Mouse (Mus musculus) erythroblast, embryonic 14.5 days (primary cell): ENCODE measurements around the gene Ano8. TPM values are rescaled to one million over a fixed set of nuclear protein-coding genes. Genes with fewer than 3 reads are reported as not detected.

ENCODE experiments used
- H3K27me3 ChIP-seq: 2 replicates; pipeline ENCODE4 v1.6.1; 2012; ENCODE audit warnings: inconsistent platforms; ENCODE audit not compliant: control insufficient read depth
- H3K36me3 ChIP-seq: 2 replicates; pipeline ENCODE4 v1.6.1; 2012; ENCODE audit warnings: mild to moderate bottlenecking, inconsistent platforms; ENCODE audit not compliant: control insufficient read depth
- H3K4me1 ChIP-seq: 2 replicates; pipeline ENCODE4 v1.6.1; 2012; ENCODE audit warnings: inconsistent platforms; ENCODE audit not compliant: control insufficient read depth
- H3K4me3 ChIP-seq: replicated peaks from 2 replicates; pipeline ENCODE3; 2012; ENCODE audit warnings: moderate library complexity, mild to moderate bottlenecking, inconsistent platforms
- H3K9me3 ChIP-seq: 2 replicates; pipeline ENCODE4 v1.6.1; 2012; ENCODE audit warnings: low read length, inconsistent platforms, mixed read lengths; ENCODE audit not compliant: control insufficient read depth
- GATA1 ChIP-seq: IDR thresholded peaks from 2 replicates; pipeline ENCODE4 v1.6.1; 2012; ENCODE audit warnings: low read length, inconsistent platforms, mixed read lengths
- TAL1 ChIP-seq: IDR thresholded peaks from 3 replicates; pipeline ENCODE4 v1.6.1; 2012; ENCODE audit warnings: low read length, inconsistent platforms, mixed read lengths
- polyA plus RNA-seq: library from polyadenylated mRNA; stranded (reverse); fragments of >175 nt; gene quantifications from 2 replicates; pipeline ENCODE4 v1.2.3, GENCODE M21; 2012

The Ano8 gene
- polyA plus RNA-seq, 1 experiment, result 0.09 TPM

- Histone ChIP-seq H3K4me1 (peaks cover 61% of the 10 kb centered on the region), H3K4me3 (no peak overlapping the region), H3K27me3 (no peaks in the 10 kb centered on the region), H3K36me3 (peaks cover 27% of the 10 kb centered on the region), H3K9me3 (peaks cover 8% of the 10 kb centered on the region)
- TF ChIP-seq TAL1 (no peak), GATA1 (no peak)
Measured at GRCm38 (mm10) chr8:71461152-71461840, 24.5 kb downstream of the Ano8 start.

GRCm38 (mm10) chr8:71460716-71461115 lies 25.0 kb downstream of the Ano8 start:
- H3K27me3 ChIP-seq, result no peaks in the 10 kb centered on the region
- H3K9me3 ChIP-seq, result peaks cover 8% of the 10 kb centered on the region
- H3K4me3 ChIP-seq, result no peak overlapping the region
- TF ChIP-seq GATA1 (no peak), TAL1 (no peak)
- peaks cover 21% of the 10 kb centered on the region for H3K36me3 ChIP-seq
- peaks cover 55% of the 10 kb centered on the region for H3K4me1 ChIP-seq

GRCm38 (mm10) chr8:71457659-71458270 lies 28.0 kb downstream of the Ano8 start:
- Histone ChIP-seq H3K4me1 (peaks cover 31% of the 10 kb centered on the region), H3K4me3 (no peak overlapping the region), H3K9me3 (peaks cover 8% of the 10 kb centered on the region), H3K36me3 (peaks cover 21% of the 10 kb centered on the region), H3K27me3 (no peaks in the 10 kb centered on the region)
- TF ChIP-seq GATA1 (no peak), TAL1 (no peak)

GRCm38 (mm10) chr8:71456906-71457305 lies 28.9 kb downstream of the Ano8 start:
- H3K27me3 ChIP-seq, result no peaks in the 10 kb centered on the region
- no peak overlapping the region for H3K4me3 ChIP-seq
- H3K9me3 ChIP-seq, result peaks cover 8% of the 10 kb centered on the region
- peaks cover 23% of the 10 kb centered on the region for H3K4me1 ChIP-seq
- no peak for TF ChIP-seq GATA1
- no peak for TF ChIP-seq TAL1
- H3K36me3 ChIP-seq, result peaks cover 21% of the 10 kb centered on the region

- H3K4me3 ChIP-seq, result no peak overlapping the region
- TF ChIP-seq TAL1, result no peak
- no peak for TF ChIP-seq GATA1
- H3K9me3 ChIP-seq, result no peaks in the 10 kb centered on the region
- H3K4me1 ChIP-seq, result peaks cover 15% of the 10 kb centered on the region
- H3K36me3 ChIP-seq, result peaks cover 4% of the 10 kb centered on the region
- H3K27me3 ChIP-seq, result peaks cover 2% of the 10 kb centered on the region; the same call in 1 of the 2 replicates
Measured at GRCm38 (mm10) chr8:71454668-71455067, 31.1 kb downstream of the Ano8 start.

- TF ChIP-seq TAL1, result no peak
- no peak for TF ChIP-seq GATA1
- Histone ChIP-seq H3K9me3 (no peaks in the 10 kb centered on the region), H3K27me3 (peaks cover 2% of the 10 kb centered on the region; the same call in 1 of the 2 replicates), H3K4me1 (peaks cover 11% of the 10 kb centered on the region), H3K4me3 (no peak overlapping the region), H3K36me3 (no peaks in the 10 kb centered on the region)
Measured at GRCm38 (mm10) chr8:71452669-71453068, 33.1 kb downstream of the Ano8 start.

GRCm38 (mm10) chr8:71451777-71452176 lies 34.0 kb downstream of the Ano8 start:
- no peaks in the 10 kb centered on the region for H3K9me3 ChIP-seq
- no peak for TF ChIP-seq GATA1
- TF ChIP-seq TAL1, result no peak
- no peak overlapping the region for H3K4me3 ChIP-seq
- peaks cover 2% of the 10 kb centered on the region; the same call in 1 of the 2 replicates for H3K27me3 ChIP-seq
- no peaks in the 10 kb centered on the region for H3K36me3 ChIP-seq
- peaks cover 2% of the 10 kb centered on the region for H3K4me1 ChIP-seq

- H3K9me3 ChIP-seq, result no peaks in the 10 kb centered on the region
- TF ChIP-seq GATA1, result no peak
- no peak for TF ChIP-seq TAL1
- H3K36me3 ChIP-seq, result no peaks in the 10 kb centered on the region
- no peaks in the 10 kb centered on the region for H3K4me1 ChIP-seq
- peaks cover 2% of the 10 kb centered on the region; the same call in 1 of the 2 replicates for H3K27me3 ChIP-seq
- H3K4me3 ChIP-seq, result no peak overlapping the region
Measured at GRCm38 (mm10) chr8:71451337-71451736, 34.4 kb downstream of the Ano8 start.

GRCm38 (mm10) chr8:71445096-71445495 lies 40.7 kb downstream of the Ano8 start:
- no peak overlapping the region for H3K4me3 ChIP-seq
- H3K36me3 ChIP-seq, result no peaks in the 10 kb centered on the region
- H3K27me3 ChIP-seq, result peaks cover 10% of the 10 kb centered on the region
- no peaks in the 10 kb centered on the region for H3K4me1 ChIP-seq
- TF ChIP-seq GATA1 (no peak), TAL1 (no peak)
- no peaks in the 10 kb centered on the region for H3K9me3 ChIP-seq
